Mouse (Mus musculus) E14TG2a.4 (cell line): ENCODE results near the gene Gtpbp6.

Source experiments
- CTCF ChIP-seq: conservative IDR thresholded peaks from 2 replicates; pipeline ENCODE4 v1.5.1; 2014; ENCODE audit warnings: low read length
- NANOG ChIP-seq: IDR thresholded peaks from 2 replicates; pipeline ENCODE4 v1.6.1; 2014; ENCODE audit warnings: borderline replicate concordance, low read length, mixed read lengths

DNA sequence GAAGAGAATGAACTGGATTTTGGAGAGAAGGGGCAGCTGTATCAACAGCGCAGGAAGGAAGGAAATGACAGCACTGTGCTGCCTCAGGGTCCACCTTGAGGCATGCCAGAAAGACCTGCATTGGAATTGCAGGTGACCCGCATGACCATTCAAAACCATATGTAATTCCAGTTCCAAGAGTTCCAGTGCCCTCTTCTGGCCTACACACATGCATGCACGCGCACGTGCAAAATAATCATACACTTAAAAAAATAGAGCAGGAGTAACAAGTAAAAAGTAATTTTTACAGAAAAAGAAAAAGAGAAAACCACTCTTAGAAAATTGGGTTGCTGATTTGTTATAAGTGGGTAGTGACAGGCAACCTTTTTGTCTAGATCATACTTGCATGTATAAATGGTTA is 35.0 kb upstream of the Gtpbp6 start:
- TF ChIP-seq CTCF (peak; percentile 42), NANOG (no peak)
